Mouse (Mus musculus) G1E-ER4 (cell line): ENCODE data around the gene Art4. TPM values are rescaled to one million over a fixed set of nuclear protein-coding genes. Genes with fewer than 3 reads are reported as not detected.

Experiments used
- GATA1 ChIP-seq: IDR thresholded peaks from one replicate; pipeline ENCODE4 v1.8.0; 2012; ENCODE audit warnings: low read length, inconsistent platforms
- polyA plus RNA-seq: library from polyadenylated mRNA; stranded (reverse); fragments of >175 nt; gene quantifications from 2 replicates; pipeline ENCODE4 v1.2.3, GENCODE M21; 2012

Art4 gene
- polyA plus RNA-seq, 1 experiment = 1.4 TPM

DNA sequence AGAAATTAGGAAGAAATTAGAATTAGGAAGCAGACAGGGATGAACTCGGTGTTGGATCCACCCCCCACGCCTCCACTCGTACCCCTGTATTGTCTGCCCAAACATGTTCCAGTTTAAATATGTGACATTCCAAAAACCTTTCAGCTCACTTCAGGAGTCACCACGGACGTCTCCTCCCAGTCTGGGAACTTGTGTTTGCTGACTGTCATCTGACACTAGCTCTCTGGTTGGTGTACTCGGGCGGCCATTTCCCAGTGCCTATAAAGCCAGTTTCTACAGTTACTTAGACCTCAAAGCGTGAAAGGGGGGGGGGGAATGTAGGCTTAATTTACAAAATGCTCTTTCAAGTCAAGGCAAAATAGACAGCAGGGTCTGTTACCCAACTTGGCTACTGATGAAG lies 24.1 kb upstream of the Art4 start:
- no peak for TF ChIP-seq GATA1

- no peak for TF ChIP-seq GATA1
Observed at GRCm38 (mm10) chr6:136875670-136876069, 18.1 kb upstream of the Art4 start, which contains the start of gene Mgp. Gene Mgp (minus strand): TSS chr6:136875823.

- TF ChIP-seq GATA1 = no peak
Observed at GRCm38 (mm10) chr6:136874599-136874998, 17.1 kb upstream of the Art4 start.

DNA sequence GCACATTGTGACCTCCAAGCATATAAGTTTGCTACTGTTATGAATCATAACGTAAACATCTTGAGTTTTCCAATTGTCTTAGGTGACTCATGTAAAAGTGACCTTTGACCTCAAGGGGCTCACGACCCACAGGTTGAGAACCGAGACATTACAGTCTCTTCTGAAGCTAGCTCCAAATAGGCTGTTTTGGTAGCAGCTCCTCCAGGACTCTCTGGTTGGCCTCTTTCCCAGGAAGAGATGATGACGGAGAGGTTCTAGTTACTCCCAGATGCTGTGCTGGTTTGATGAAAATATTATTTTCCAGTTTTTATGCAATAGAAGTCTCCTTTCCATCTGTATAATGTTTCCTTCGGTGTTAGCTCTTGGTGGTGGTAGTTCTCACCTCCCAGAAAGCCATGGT lies 11.4 kb upstream of the Art4 start:
- TF ChIP-seq GATA1 = no peak

DNA sequence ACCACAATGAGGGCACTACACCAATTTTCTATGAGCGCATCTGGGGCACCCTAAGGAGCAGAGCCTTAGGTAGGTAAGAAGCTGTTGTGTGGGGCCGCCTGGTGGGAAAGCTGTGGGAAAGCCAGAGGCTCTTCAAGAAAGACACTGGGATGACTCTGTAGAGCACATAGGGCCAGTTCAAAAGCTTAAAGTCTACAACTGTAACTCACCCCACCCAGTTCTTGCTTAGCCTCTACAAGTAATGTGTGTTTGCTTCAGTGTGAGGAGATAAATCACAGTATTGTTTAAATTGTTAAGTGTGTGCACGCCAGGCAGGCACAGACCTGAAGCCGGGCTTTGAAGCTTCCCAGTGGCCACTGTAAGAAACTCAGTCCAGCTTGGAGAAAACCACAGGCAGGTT lies 8.6 kb upstream of the Art4 start:
- no peak for TF ChIP-seq GATA1

DNA sequence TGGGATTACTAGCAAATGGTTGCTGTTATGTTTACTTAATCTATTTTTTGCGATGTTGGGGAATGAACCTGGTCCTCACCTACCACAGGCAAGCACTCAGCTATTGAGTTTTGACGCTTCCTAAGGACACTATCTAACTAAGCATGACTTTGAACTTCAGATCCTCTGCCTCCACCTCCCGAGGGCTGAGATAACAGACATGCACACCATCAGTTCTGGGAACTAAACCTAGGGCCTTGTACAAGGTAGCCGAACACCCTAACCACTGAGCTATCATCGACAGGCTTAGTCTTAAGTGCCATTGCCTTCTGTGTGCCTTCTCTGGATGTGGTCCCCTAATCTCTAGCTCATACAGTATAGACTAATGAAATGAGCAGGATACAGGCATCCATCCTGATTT lies 7.8 kb upstream of the Art4 start:
- no peak for TF ChIP-seq GATA1

- no peak for TF ChIP-seq GATA1
Observed at GRCm38 (mm10) chr6:136861020-136861419, 3.5 kb upstream of the Art4 start.

DNA sequence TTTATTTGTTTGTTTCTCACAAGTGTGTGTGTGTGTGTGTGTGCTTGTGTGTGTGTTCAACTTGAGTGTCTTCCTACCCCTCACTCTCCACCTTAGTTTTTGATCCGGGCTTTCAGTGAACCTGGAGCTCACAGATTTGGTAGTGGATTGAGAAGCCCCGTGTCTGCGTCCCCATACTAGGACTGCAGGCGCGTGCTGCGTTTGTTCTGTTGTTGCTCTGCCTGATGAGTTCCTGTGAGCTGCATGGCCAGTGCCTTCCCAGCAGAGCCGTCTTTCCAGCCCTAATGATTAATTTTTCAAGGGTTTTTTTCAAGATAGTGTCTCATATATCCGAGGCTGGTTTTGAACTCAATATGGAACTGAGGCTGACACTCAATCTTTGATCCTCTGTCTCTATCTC lies 887 bp upstream of the Art4 start:
- no peak for TF ChIP-seq GATA1

DNA sequence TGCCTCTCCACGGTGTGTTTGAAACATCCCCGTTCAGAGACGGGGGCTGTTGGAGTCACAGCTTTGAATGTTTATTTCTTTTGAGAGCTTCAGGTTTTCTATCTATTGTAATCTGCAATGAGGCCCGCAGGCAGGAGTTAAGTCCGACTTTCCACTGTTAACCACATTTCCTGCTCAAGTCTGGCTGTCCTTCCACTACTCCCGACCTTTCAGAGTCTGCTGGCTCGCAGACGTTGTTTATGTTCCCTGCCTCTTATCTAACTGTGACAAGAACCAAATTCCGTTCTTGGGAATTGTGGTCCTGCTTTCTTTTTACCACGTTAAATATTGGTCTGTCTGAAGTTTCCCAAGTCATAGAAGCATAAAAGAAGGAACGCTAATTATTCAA lies 334 bp upstream of the Art4 start:
- TF ChIP-seq GATA1 = no peak

DNA sequence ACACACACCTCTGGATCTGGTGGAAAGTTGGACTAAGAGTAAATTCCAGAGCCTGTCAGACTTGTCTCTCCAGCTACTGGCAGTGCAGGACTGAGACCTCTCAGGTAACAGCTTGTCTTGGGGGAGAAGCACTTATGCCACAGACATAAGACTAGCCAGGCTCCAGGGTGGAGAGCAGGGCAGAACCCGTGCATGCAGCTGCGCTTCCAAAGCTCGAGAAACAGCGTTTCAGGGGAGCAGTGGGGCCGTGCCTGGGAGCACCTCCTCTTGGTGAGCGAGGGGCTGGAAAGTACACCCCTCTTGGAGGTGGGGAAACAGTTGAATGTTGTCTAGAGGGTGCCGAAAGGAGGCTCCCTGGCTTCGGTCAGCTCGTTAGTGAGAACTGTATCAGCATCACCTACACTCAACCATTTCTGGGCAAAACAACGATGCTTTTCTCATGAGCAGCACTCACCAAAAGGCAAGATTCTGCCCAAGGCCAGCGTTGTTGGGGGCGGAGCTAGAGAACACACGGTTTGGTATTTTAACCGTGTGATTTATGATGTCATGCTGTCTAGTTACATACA lies 1.4 kb downstream of the Art4 start:
- TF ChIP-seq GATA1 = no peak

DNA sequence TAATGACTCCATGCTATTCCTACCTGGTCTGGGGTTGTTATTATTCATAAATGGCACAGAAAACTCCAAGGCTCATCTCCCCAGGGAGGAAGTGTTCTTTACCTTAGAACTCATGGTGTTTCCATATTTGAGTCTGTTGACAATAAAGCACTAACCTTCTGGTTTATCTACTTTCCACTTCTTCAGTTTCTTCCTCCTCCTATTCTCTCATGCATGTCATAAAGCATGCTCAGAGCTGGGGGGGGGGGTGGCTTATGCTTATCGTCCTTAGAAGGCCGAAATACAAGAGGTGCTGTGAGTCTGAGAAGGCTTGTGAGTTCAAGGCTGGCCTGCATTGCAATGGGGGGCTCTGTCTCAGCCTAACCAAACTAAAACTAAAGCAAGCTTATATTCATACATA lies 2.4 kb downstream of the Art4 start:
- TF ChIP-seq GATA1 = no peak

- TF ChIP-seq GATA1 = no peak
Observed at GRCm38 (mm10) chr6:136854361-136854781, 3.2 kb downstream of the Art4 start.

- no peak for TF ChIP-seq GATA1
Observed at GRCm38 (mm10) chr6:136852762-136853161, 4.8 kb downstream of the Art4 start.

GRCm38 (mm10) chr6:136852348-136852747 lies 5.2 kb downstream of the Art4 start:
- TF ChIP-seq GATA1 = no peak

GRCm38 (mm10) chr6:136850267-136850666 lies 7.3 kb downstream of the Art4 start:
- no peak for TF ChIP-seq GATA1

DNA sequence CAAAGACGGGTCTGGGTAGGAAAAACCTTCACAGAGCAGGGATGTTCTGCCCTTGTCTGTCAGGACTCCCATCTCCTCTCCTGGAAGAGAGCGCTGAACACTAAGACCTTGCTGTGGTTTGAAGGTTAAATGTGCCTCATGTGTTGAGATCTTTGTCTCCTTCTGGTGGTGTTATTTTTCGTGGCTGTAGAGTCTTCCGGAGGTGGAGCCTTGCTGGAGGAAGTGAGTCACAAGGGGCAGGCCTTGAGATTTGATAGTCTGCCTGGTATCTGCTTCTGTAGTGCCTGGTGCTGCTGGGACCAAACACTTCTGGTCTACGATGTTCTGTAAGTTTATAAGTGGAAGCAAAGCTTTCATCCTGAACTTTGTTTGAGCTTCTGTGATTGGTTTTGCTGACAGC lies 8.6 kb downstream of the Art4 start:
- no peak for TF ChIP-seq GATA1

- TF ChIP-seq GATA1 = peak; percentile 10
Observed at GRCm38 (mm10) chr6:136848399-136848798, 9.1 kb downstream of the Art4 start.

DNA sequence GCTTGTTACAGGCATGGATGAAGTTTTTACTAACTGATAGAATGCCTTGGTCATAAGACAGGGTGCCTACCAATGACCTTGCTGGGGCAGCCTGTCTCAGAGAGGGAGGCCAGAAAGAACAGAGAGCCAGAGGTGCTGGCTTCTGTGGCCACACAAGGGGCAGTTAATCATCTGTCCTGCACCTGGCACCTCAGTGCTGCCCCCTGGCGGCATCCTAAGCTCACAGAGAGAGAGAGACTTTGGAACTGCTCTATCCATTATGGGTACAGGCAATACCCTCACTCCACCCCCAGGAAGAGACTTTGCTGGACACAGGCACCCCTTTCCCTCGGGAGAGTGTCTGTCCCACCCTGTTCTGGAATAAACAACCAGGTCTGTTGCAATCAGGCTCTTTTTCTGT lies 9.7 kb downstream of the Art4 start:
- TF ChIP-seq GATA1 = no peak
